Mouse (Mus musculus): Measurements from ENCODE around the gene Tmcc1. TPM values are rescaled to one million over a fixed set of nuclear protein-coding genes. Genes with fewer than 3 reads are reported as not detected.
"Not testable (repeated sequence)": the region's sequence is repeated elsewhere in the genome, so short reads cannot be mapped to it uniquely, and the experiment has no call there.

Tmcc1 gene
- polyA plus RNA-seq, 1 experiment from 2014 or later, result 26.2 TPM

DNA sequence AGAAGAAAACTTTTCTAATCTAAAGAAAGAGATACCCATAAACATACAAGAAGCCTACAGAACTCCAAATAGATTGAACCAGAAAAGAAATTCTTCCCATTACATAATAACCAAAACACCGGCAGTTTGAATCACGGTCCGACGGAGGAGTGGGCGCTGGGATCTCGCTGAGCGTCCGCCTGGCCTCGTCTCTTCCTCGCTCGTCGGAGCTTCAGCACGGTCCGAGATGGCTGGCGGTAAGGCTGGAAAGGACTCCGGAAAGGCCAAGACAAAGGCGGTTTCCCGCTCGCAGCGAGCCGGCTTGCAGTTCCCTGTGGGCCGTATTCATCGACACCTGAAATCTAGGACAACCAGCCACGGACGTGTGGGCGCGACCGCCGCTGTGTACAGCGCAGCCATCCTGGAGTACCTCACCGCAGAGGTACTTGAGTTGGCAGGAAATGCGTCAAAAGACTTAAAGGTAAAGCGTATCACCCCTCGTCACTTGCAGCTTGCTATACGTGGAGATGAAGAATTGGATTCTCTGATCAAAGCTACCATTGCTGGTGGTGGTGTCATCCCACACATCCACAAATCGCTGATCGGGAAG lies 19.7 kb downstream of the Tmcc1 start:
- not testable (repeated sequence) for H3K9me3 ChIP-seq (ENCODE audit: control insufficient read depth, low read length); DNase-seq; H3K9ac ChIP-seq (replicated peaks; ENCODE audit: low read length); H3K4me3 ChIP-seq (replicated peaks; ENCODE audit: low read depth, low read length); H3K4me1 ChIP-seq (ENCODE audit: control insufficient read depth, insufficient read depth, low read length); ATAC-seq (ENCODE audit: low FRiP score, low TSS enrichment); H3K27ac ChIP-seq (replicated peaks; ENCODE audit: low read depth, low read length); H3K4me2 ChIP-seq (ENCODE audit: low read length); H3K27me3 ChIP-seq (ENCODE audit: control insufficient read depth, insufficient read depth, low read length); H3K36me3 ChIP-seq (ENCODE audit: control insufficient read depth, insufficient read depth, low read length)
- 62% methylated on average over 37 of the region's 37 CpGs for WGBS

DNA sequence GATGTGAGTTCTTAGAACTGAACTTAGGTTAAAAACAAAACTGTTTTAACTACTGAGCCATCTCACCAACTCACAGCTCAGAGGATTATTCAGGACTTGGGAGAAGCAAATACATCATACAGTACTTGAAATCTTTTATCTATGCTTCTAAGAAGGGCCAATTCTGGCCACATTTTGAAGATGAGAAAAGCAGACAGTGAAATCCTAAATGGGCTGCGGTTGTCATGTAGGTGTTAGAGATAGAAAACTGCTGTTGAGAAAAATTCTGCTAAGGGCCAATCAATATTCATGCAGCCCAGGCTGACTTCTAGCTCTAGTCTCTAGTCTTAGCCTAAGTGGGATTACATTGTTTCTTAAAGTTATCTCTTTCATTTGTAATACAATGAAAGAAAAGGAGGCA lies 26.9 kb downstream of the Tmcc1 start:
- peaks cover 8% of the 10 kb centered on the region for H3K36me3 ChIP-seq (ENCODE audit: control insufficient read depth, insufficient read depth, low read length)
- no peak overlapping the region for H3K9ac ChIP-seq (replicated peaks; ENCODE audit: low read length)
- DNase-seq (no peak), ATAC-seq (ENCODE audit: low FRiP score, low TSS enrichment) (no peak)
- H3K4me3 ChIP-seq (replicated peaks; ENCODE audit: low read depth, low read length), result no peak overlapping the region
- no peak overlapping the region for H3K27ac ChIP-seq (replicated peaks; ENCODE audit: low read depth, low read length)
- no peaks in the 10 kb centered on the region for H3K4me1 ChIP-seq (ENCODE audit: control insufficient read depth, insufficient read depth, low read length)
- no peaks in the 10 kb centered on the region for H3K27me3 ChIP-seq (ENCODE audit: control insufficient read depth, insufficient read depth, low read length)
- H3K9me3 ChIP-seq (ENCODE audit: control insufficient read depth, low read length), result no peaks in the 10 kb centered on the region
- 93% methylated on average over 1 of the region's 1 CpGs for WGBS
- no peak overlapping the region for H3K4me2 ChIP-seq (ENCODE audit: low read length)

DNA sequence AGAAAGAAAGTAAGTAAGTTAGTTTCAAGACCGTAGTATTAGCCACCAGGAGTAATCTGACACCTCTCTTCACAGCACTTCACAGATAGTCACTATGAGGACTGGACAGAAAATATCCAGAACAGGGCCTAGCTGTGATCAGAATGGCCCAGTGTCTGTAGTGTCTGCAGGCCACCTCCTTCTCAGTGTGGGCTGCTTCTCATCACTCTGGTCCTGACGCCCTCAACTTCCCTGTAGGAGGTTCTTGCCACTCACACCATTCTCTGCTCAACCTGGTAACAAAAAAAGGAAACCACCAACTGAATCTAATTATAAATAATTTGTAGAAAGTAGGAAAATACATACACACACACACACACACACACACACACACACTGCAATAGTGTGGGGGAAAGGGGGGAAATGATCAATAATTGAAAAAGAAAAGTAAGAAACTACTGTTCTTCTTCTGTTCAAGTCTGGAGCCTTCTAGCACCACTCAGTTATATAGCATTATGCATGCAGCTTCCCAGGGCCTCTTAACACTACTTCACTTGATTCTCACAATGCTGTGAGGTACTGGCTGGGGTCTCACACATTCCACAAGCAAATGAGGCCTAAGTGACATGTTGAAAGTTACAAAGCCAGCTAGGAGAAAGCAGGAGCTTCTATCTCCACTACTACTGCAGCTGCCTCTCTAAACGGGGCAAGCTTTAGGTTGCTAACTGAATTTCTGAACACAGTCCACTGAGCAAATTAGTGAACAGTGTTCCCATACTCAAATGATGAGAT lies 38.2 kb downstream of the Tmcc1 start:
- Histone ChIP-seq H3K36me3 (ENCODE audit: control insufficient read depth, insufficient read depth, low read length) (no peaks in the 10 kb centered on the region), H3K27ac (replicated peaks; ENCODE audit: low read depth, low read length) (peak overlapping the region; percentile 20; the same call in 1 of the 2 replicates), H3K9ac (replicated peaks; ENCODE audit: low read length) (no peak overlapping the region), H3K4me3 (replicated peaks; ENCODE audit: low read depth, low read length) (no peak overlapping the region), H3K27me3 (ENCODE audit: control insufficient read depth, insufficient read depth, low read length) (no peaks in the 10 kb centered on the region), H3K4me1 (ENCODE audit: control insufficient read depth, insufficient read depth, low read length) (0 out of 2 replicates have a peak, but pooled peaks cover 3% of the 10 kb centered on the region), H3K4me2 (ENCODE audit: low read length) (no peak overlapping the region), H3K9me3 (ENCODE audit: control insufficient read depth, low read length) (no peaks in the 10 kb centered on the region)
- peak; percentile 25 for DNase-seq
- no peak for ATAC-seq (ENCODE audit: low FRiP score, low TSS enrichment)
- 17% methylated on average over 3 of the region's 3 CpGs for WGBS

DNA sequence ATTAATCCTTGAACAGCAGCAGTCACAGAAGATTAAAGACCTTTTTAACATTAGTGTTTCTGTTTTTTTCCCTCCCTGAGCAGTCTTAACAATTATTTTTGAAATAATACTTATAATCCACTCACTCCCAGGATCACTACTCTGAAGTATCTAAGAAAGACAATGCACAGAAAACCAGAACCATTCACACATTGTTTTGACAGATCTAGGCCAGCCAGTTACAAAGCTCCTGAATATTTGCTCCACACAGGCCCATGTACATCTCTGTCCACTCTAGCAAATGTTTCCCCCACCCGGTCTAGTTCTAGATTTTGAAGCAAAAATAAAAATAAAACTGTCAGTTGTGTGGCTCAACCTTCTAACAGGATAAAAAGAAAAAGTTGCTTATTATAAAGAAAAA lies 45.9 kb downstream of the Tmcc1 start:
- Histone ChIP-seq H3K9me3 (ENCODE audit: control insufficient read depth, low read length) (no peaks in the 10 kb centered on the region), H3K27ac (replicated peaks; ENCODE audit: low read depth, low read length) (no peak overlapping the region), H3K4me3 (replicated peaks; ENCODE audit: low read depth, low read length) (no peak overlapping the region), H3K4me1 (ENCODE audit: control insufficient read depth, insufficient read depth, low read length) (no peaks in the 10 kb centered on the region), H3K9ac (replicated peaks; ENCODE audit: low read length) (no peak overlapping the region), H3K27me3 (ENCODE audit: control insufficient read depth, insufficient read depth, low read length) (no peaks in the 10 kb centered on the region), H3K36me3 (ENCODE audit: control insufficient read depth, insufficient read depth, low read length) (no peaks in the 10 kb centered on the region), H3K4me2 (ENCODE audit: low read length) (no peak overlapping the region)
- WGBS, result 92% methylated on average over 1 of the region's 1 CpGs
- ATAC-seq (ENCODE audit: low FRiP score, low TSS enrichment), result no peak
- no peak for DNase-seq

DNA sequence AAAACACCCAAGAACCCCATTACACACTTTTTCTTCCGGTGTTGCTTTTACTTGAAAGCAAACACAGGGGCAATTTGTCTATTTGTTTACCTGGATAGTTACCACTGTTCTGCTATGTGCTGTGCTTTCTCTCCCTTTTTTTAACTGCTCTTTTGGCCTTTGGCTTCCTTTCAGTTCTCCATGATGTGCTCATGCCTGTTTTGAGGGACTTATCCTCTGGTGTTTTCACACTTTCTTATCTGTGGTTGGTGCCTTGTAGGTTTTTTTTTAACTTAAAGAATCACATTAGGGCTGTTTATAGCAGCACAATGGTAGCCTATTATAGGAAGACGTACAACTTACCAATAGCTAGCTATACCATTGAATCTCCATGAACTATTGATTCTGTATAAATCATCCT lies 51.6 kb downstream of the Tmcc1 start:
- Histone ChIP-seq H3K4me3 (replicated peaks; ENCODE audit: low read depth, low read length) (no peak overlapping the region), H3K36me3 (ENCODE audit: control insufficient read depth, insufficient read depth, low read length) (no peaks in the 10 kb centered on the region), H3K9ac (replicated peaks; ENCODE audit: low read length) (no peak overlapping the region), H3K9me3 (ENCODE audit: control insufficient read depth, low read length) (no peaks in the 10 kb centered on the region), H3K4me1 (ENCODE audit: control insufficient read depth, insufficient read depth, low read length) (0 out of 2 replicates have a peak, but pooled peaks cover 4% of the 10 kb centered on the region), H3K27me3 (ENCODE audit: control insufficient read depth, insufficient read depth, low read length) (no peaks in the 10 kb centered on the region), H3K27ac (replicated peaks; ENCODE audit: low read depth, low read length) (no peak overlapping the region), H3K4me2 (ENCODE audit: low read length) (no peak overlapping the region)
- ATAC-seq (ENCODE audit: low FRiP score, low TSS enrichment) (no peak), DNase-seq (no peak)
- 71% methylated on average over 2 of the region's 2 CpGs for WGBS

DNA sequence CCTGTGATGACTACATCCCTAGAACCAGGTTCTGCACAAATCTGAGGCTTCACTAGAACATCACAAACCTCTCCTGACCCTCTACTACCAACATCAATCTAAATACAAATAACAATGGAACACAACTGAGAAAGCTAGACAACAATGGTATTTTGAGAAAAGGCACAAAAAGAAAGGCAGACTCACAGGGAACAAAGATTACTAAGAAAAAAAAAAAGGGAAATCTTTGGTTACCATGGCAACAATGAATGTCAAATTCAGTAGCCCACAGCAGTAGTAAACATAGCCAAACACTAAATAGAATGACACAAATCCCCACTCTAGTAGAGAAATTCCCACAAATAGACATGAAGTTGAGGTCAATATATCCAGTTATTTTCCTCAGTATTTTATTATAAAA lies 52.5 kb downstream of the Tmcc1 start:
- H3K4me3 ChIP-seq (replicated peaks; ENCODE audit: low read depth, low read length), result no peak overlapping the region
- DNase-seq (peak; percentile 37), ATAC-seq (ENCODE audit: low FRiP score, low TSS enrichment) (no peak)
- no peaks in the 10 kb centered on the region for H3K36me3 ChIP-seq (ENCODE audit: control insufficient read depth, insufficient read depth, low read length)
- 0 out of 2 replicates have a peak, but pooled peaks cover 4% of the 10 kb centered on the region for H3K4me1 ChIP-seq (ENCODE audit: control insufficient read depth, insufficient read depth, low read length)
- no peak overlapping the region for H3K27ac ChIP-seq (replicated peaks; ENCODE audit: low read depth, low read length)
- H3K4me2 ChIP-seq (ENCODE audit: low read length), result no peak overlapping the region
- no peaks in the 10 kb centered on the region for H3K9me3 ChIP-seq (ENCODE audit: control insufficient read depth, low read length)
- no peak overlapping the region for H3K9ac ChIP-seq (replicated peaks; ENCODE audit: low read length)
- H3K27me3 ChIP-seq (ENCODE audit: control insufficient read depth, insufficient read depth, low read length), result no peaks in the 10 kb centered on the region

DNA sequence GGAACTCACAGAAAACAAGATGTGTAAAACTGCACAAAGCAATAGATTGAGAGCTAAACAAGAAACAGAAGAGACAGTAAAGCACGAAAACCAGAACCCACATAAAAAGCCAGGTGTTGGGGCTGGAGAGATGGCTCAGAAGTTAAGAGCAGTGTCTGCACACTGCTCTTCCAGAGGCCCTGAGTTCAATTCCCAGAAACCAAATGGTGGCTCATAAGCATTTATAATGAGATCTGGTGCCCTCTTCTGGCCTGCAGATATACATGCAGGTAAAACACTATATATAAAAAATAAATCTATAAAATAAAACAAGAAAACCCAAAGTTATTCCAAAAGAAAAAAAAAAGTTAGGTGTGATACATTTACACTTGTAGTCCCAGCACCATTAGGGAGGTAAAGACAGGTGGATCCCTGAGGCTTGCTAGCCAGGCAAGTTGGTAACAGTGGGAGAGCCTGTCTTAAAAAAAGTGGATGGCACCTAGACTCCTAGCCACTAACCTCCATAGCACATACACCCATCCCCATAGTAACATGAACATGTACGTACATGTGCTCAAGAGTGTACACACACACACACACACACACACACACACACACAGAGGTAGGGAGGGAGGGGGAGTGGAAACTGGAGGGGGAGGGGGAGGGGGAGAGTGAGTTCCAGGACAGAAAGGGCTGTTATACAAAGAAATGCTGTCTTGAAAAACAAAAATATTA lies 54.0 kb downstream of the Tmcc1 start:
- Histone ChIP-seq H3K9me3 (ENCODE audit: control insufficient read depth, low read length) (no peaks in the 10 kb centered on the region), H3K4me2 (ENCODE audit: low read length) (no peak overlapping the region), H3K27ac (replicated peaks; ENCODE audit: low read depth, low read length) (no peak overlapping the region), H3K4me1 (ENCODE audit: control insufficient read depth, insufficient read depth, low read length) (0 out of 2 replicates have a peak, but pooled peaks cover 4% of the 10 kb centered on the region), H3K36me3 (ENCODE audit: control insufficient read depth, insufficient read depth, low read length) (no peaks in the 10 kb centered on the region), H3K9ac (replicated peaks; ENCODE audit: low read length) (no peak overlapping the region), H3K27me3 (ENCODE audit: control insufficient read depth, insufficient read depth, low read length) (no peaks in the 10 kb centered on the region), H3K4me3 (replicated peaks; ENCODE audit: low read depth, low read length) (no peak overlapping the region)
- ATAC-seq (ENCODE audit: low FRiP score, low TSS enrichment), result no peak
- WGBS, result 71% methylated on average over 2 of the region's 2 CpGs
- DNase-seq, result peak; percentile 46

DNA sequence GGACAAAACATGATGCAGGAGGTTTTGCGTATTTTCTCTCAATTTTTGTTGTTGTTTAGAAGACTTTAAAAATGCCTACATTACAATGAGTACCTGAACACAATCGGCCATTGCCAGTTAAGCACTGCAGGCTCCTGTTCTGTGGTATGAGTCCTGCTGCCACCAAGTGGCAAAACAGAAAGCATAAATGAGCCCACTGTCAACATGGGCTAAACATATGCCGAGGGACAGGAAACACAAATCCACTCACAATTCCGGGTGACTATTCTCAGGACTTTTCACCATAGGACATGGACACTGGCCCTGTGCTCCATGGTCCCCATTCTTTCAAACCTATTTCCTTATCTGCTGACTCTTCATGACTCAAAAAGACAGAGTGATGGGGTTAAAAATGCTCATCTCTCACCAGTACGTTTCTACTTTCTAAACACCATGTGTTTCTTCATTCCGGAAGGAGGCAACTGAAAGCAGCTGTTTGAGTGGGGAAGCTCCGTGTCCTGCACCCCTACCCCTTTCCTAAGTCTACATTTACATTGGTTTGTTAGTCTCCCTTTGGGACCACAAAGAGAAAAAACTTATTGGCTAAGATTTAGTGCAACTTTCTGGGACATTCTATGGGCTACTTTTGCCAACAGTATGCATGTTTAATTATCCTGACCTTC lies 57.2 kb downstream of the Tmcc1 start:
- no peak overlapping the region for H3K4me3 ChIP-seq (replicated peaks; ENCODE audit: low read depth, low read length)
- H3K9me3 ChIP-seq (ENCODE audit: control insufficient read depth, low read length), result no peaks in the 10 kb centered on the region
- no peak for ATAC-seq (ENCODE audit: low FRiP score, low TSS enrichment)
- no peak overlapping the region for H3K4me2 ChIP-seq (ENCODE audit: low read length)
- 0 out of 2 replicates have a peak, but pooled peaks cover 3% of the 10 kb centered on the region for H3K36me3 ChIP-seq (ENCODE audit: control insufficient read depth, insufficient read depth, low read length)
- 66% methylated on average over 7 of the region's 7 CpGs for WGBS
- peak; percentile 69 for DNase-seq
- H3K4me1 ChIP-seq (ENCODE audit: control insufficient read depth, insufficient read depth, low read length), result 0 out of 2 replicates have a peak, but pooled peaks cover 4% of the 10 kb centered on the region
- H3K9ac ChIP-seq (replicated peaks; ENCODE audit: low read length), result no peak overlapping the region
- no peaks in the 10 kb centered on the region for H3K27me3 ChIP-seq (ENCODE audit: control insufficient read depth, insufficient read depth, low read length)
- no peak overlapping the region for H3K27ac ChIP-seq (replicated peaks; ENCODE audit: low read depth, low read length)
